Mouse (Mus musculus) erythroblast, embryonic 14.5 days (primary cell): ENCODE data around the gene Cdc14b.

Experiments
- GATA1 ChIP-seq: IDR thresholded peaks from 2 replicates; pipeline ENCODE4 v1.6.1; 2012; ENCODE audit warnings: low read length, inconsistent platforms, mixed read lengths
- TAL1 ChIP-seq: IDR thresholded peaks from 3 replicates; pipeline ENCODE4 v1.6.1; 2012; ENCODE audit warnings: low read length, inconsistent platforms, mixed read lengths

DNA sequence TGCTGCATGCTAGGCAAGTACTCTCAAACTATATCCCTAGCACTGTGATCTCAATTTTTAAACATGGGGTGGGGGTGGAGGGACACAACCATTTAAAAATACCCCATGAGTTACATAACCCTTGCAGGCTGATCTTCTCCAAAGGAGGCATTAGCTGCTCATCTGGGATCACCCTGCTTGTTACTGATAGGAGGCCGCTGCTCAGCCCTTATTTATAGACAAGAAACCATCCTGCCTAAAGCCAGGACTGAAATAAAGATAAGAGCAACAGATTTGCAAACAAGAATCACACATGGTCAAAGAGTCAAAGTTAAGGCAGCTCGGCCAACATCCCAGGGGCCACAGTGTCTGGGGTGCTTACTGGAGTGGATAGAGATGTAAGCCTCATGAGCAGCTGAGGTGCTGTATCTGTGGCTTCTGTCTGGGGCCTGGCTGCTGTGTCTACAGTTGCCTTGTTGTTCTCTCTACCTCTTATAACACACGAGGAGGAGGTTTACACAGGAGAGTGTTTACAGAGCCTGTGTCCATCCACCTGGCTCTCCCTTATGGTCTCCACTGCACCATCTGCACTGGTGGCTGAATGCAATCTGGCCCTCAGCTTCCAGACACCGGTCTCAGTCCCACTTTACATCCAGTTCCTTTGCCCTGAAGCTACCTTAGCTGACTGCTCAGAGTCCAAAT, 38.0 kb downstream of the Cdc14b start:
- TF ChIP-seq GATA1 = no peak
- no peak for TF ChIP-seq TAL1
